Mouse (Mus musculus) layer of hippocampus, postnatal 36 days (tissue): ENCODE data around the gene Gdf7. TPM values are rescaled to one million over a fixed set of nuclear protein-coding genes. Genes with fewer than 3 reads are reported as not detected.

Source experiments
- DNase-seq, 2 experiments: peaks; one replicate each; pipeline ENCODE4 v3.0.0; 2022
- total RNA-seq, 2 experiments: library from RNA; stranded (reverse); gene quantifications; 2 replicates each; pipeline ENCODE4 v1.2.3; 2021

Gene Gdf7
- total RNA-seq, 2 experiments from 2014 or later = 0.25 TPM; not detected in 1

- peak; percentile 95 to 97 for DNase-seq
Measured at GRCm38 (mm10) chr12:8326825-8327674, 25.3 kb upstream of the Gdf7 start.

- DNase-seq = peak; percentile 74 to 76
Measured at GRCm38 (mm10) chr12:8325943-8326522, 24.3 kb upstream of the Gdf7 start.

- peak in 1 of 2 experiments; percentile 55 for DNase-seq
Measured at GRCm38 (mm10) chr12:8325245-8325942, 23.6 kb upstream of the Gdf7 start.

GRCm38 (mm10) chr12:8324086-8324485 lies 22.3 kb upstream of the Gdf7 start:
- no peak for DNase-seq

- no peak for DNase-seq
Measured at GRCm38 (mm10) chr12:8321506-8321905, 19.8 kb upstream of the Gdf7 start.

GRCm38 (mm10) chr12:8320084-8320713 lies 18.4 kb upstream of the Gdf7 start:
- peak; percentile 85 for DNase-seq

- DNase-seq = no peak
Measured at GRCm38 (mm10) chr12:8316541-8316940, 14.8 kb upstream of the Gdf7 start.

- no peak for DNase-seq
Measured at GRCm38 (mm10) chr12:8313773-8314172, 12.0 kb upstream of the Gdf7 start.

- DNase-seq = peak; percentile 81 to 82
Measured at GRCm38 (mm10) chr12:8313270-8313771, 11.6 kb upstream of the Gdf7 start, which contains the start of gene Hs1bp3. Hs1bp3 (plus strand) TSS chr12:8313432.

GRCm38 (mm10) chr12:8312266-8312665 lies 10.5 kb upstream of the Gdf7 start:
- no peak for DNase-seq

- no peak for DNase-seq
Measured at GRCm38 (mm10) chr12:8310992-8311391, 9.2 kb upstream of the Gdf7 start.

GRCm38 (mm10) chr12:8306910-8307309 lies 5.2 kb upstream of the Gdf7 start:
- DNase-seq = no peak

GRCm38 (mm10) chr12:8306432-8306831 lies 4.7 kb upstream of the Gdf7 start:
- DNase-seq = peak; percentile 46 to 54

GRCm38 (mm10) chr12:8305258-8305657 lies 3.5 kb upstream of the Gdf7 start:
- DNase-seq = no peak

- no peak for DNase-seq
Measured at GRCm38 (mm10) chr12:8301011-8301814, 541 bp downstream of the Gdf7 start.

- DNase-seq = no peak
Measured at GRCm38 (mm10) chr12:8300521-8300920, 1.2 kb downstream of the Gdf7 start.

GRCm38 (mm10) chr12:8300111-8300480 lies 1.7 kb downstream of the Gdf7 start:
- DNase-seq = no peak

GRCm38 (mm10) chr12:8299143-8300110 lies 2.3 kb downstream of the Gdf7 start:
- no peak for DNase-seq

GRCm38 (mm10) chr12:8298361-8299142 lies 3.2 kb downstream of the Gdf7 start:
- DNase-seq = no peak
